Mouse (Mus musculus) cerebellum, adult 11 months (tissue): ENCODE data around the gene Smarcc1.
"Not testable (repeated sequence)": the region's sequence is repeated elsewhere in the genome, so short reads cannot be mapped to it uniquely, and the experiment has no call there.

Experiments used
- DNase-seq: peaks from one replicate; pipeline ENCODE4 v3.0.0; 2022

The Smarcc1 gene

DNA sequence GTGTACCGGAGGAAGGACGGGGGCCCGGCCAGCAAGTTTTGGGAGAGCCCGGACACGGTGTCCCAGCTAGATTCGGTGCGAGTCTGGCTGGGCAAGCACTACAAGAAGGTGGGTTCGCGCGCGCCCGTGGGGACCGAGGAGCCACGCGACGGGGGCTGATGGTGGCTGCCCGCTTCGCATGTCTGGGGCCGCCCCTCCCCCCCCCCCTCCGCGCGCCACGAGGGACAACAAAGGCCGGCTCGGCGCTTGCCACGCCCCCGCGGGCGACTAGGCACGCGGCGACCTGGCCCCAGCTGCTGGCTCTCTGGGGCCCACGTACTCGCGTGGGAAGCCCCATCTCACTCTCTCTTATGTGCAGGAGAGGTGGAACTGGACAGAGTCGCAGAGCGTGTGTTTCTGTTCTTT is 14.7 kb downstream of the Smarcc1 start:
- DNase-seq = no peak

GRCm38 (mm10) chr9:110132921-110133320 is 15.4 kb downstream of the Smarcc1 start:
- DNase-seq = no peak

GRCm38 (mm10) chr9:110134176-110134575 is 16.7 kb downstream of the Smarcc1 start:
- DNase-seq = no peak

DNA sequence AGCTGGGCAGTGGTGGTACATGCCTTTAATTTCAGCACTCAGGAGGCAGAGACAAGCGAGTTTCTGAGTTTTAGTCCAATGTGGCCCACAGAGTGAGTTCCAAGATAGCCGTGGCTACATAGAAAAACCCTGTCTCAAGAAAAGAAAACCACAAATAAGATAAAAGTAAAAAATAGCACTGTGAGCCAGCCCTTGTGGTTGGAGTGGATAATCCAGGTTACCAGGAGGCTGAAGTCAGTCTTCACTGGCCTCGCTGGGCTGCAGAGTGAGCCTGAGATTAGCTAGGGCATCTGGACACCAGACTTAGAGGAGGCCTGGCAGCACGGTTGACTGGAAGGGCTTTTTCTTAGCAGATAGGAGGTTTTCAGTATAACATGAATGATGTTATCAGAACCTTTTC is 21.6 kb downstream of the Smarcc1 start:
- DNase-seq = no peak

DNA sequence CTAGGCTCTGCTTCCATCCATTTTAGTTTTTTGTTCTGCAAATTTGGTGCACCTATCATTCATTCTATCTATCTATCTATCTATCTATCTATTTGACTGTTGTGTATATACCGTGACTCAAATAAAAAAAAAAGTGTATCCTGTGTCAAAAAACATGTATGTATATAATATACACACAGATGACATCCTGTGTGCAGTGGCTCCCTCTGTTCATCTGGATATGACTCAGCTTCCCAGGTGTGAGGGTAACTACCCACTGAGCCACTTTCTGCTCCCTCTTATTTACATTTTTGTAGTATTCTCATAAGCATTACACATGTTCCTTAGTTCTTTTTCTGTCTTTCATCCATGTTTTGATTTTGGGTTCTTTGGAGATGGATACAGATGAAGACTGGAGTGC is 24.6 kb downstream of the Smarcc1 start:
- no peak for DNase-seq

DNA sequence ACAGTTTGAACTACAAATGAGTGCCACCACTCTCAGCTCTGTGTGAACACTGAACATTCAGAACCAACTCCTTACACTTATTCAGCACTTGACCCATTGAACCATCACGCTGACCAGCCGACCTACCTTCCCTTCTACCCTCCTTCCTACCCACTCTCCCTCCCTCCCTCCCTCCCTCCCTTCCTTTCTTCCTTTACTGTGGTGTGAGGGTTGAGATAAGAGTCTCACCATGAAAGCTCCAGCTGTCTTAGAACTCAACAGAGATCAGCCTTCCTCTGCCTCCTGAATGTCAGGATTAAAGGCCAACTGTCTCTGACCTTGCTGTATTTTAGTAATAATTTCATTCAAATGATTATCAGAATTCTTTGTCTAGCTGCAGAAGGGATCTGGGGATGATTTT is 31.1 kb downstream of the Smarcc1 start:
- DNase-seq = no peak

DNA sequence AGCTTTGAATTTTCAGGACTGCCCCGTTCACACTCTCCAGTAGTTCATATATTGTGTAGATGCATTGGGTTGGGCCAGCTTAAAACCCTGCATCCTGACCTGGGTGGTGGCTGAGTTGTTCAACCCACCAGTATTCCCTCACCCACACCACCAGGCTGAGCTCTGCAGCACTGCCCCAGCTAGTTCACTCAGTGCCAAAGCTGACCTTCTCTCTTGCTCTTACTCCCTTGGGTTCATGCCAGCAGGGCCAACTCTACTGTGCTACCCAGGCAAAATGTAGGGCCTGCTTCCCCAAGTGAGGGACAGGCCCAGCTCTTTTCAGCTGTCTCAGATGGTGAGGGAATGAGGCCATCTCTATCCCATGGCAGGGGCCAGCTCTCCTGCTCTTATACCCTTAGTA is 41.5 kb downstream of the Smarcc1 start:
- no peak for DNase-seq

DNA sequence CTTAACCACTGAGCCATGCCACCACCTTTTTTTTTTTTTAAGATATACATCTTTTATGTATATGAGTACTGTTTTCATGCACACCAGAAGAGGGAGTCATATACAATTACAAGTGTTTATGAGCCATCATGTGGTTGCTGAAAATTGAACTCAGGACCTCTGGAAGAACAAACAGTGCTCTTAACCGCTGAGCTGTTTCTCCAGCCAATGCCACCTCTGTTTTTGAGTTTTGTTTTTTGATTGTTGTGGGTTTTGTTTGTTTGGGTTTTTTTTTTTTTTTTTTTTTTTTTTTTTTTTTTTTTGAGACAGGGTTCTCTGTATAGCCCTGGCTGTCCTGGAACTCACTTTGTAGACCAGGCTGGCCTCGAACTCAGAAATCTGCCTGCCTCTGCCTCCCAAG is 43.0 kb downstream of the Smarcc1 start:
- not testable (repeated sequence) for DNase-seq

DNA sequence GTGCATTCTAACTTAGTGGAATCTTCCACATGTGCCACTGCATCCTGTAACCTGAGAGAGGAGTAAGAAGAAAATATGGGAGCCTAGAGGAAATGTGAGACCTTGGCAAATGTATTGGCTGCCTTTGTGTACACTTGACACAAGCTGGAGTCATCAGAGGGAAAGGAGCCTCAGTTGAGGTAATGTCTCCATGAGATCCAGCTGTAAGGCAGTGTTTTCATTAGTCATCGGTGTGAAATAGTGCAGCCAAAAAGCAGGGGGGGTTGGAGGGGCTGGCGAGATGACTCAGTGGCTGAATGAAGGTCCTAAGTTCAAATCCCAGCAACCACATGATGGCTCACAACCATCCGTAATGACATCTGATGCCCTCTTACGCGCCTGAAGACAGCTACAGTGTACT is 44.9 kb downstream of the Smarcc1 start:
- DNase-seq = no peak

DNA sequence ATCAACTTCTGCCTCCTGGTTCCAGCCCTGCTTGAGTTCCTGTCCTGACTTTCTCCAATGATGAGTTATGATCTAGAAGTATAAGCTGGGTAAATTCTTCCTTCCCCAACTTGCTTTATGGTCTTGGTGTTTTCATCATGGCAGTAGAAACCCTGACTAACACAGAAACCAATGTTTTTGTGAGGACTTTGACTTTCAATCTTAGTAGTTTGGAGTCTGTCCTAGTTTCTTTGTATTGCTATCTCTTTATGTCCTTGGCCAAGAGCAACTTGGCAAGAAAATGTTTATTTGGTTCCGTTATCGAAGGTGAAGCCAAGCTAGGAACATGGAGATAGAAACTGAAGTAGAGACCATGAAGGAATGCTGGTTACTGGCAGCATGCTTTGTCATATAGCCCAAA is 45.6 kb downstream of the Smarcc1 start:
- DNase-seq = no peak

GRCm38 (mm10) chr9:110170858-110171257 is 53.4 kb downstream of the Smarcc1 start:
- no peak for DNase-seq

DNA sequence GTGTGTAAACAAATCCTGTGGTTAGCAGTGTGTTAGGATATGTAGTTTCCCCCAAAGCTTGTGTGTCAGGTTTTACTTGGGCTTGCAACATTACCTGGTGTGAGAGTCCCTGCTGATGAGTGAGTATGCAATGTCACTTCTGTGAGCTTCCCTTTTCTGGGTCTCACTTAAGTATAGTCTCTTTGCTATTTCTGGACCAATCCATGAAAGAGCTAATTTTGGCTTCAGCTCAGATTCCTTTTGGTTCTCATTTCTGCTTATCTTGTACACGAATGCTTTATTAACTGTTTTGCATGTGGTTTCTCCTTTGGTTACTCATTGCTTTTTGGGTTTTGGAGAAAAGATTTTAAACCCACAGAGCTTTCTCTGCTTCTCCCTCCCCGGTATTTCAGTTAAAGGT is 82.4 kb downstream of the Smarcc1 start:
- DNase-seq = no peak

DNA sequence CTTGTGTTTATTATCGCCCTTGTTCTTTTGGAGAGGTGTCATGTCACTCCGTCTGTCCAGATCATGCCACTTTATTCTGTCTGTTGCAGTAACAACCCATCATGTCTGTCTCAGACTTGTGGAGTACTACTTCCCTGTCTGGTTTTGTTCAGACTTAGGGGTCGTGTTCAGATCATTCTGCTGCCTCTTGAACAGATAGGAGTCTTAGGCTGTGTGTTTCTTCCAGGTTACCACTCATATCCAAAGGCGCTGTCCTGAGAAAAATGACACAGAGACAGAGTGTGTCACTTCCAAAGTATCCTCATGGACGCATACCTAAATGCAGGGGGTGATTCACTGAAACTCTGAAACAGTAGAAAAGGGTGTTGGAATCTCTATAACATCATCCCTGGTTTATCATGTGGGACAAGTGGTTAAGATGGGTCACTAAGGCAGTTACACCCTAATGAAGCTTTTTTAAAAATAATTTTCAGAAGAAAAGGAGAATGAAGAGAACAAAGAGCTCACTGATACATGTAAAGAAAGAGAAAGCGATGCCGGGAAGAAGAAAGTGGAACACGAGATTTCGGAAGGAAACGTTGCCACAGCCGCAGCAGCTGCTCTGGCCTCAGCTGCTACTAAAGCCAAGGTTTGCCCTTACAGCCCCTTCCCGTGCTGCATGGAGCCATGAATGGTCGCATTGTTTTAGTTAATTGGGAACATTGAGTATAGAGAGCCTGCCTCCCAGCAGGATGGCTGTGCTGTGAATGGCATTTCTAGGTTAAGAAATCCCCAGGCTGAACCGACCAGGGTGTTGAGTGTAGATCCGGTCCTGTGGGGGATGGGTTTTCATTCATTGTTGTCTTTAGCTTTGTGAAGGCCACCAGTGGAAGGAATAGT is 88.3 kb downstream of the Smarcc1 start:
- no peak for DNase-seq

GRCm38 (mm10) chr9:110206437-110206836 is 88.9 kb downstream of the Smarcc1 start:
- no peak for DNase-seq

DNA sequence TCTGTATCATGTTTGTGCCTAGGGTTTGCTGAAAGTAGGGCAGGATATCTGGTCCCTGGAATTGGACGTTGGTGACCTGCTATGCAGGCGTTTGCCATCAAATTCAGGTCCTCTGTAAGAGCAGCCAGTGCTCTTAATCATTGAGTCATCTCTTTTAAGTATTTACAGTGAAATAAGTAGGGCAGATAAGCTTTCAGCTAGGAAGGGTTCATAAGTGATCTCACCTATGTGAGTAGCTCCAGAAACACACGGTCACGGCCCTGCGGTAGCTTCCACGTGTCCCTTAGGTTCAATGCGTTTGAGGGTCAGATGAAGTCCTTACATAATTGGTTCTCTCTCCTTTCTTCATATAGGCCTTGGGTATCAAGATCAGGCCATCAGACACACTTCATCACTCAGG is 90.8 kb downstream of the Smarcc1 start:
- DNase-seq = no peak

GRCm38 (mm10) chr9:110208967-110209366 is 91.5 kb downstream of the Smarcc1 start:
- DNase-seq = no peak

DNA sequence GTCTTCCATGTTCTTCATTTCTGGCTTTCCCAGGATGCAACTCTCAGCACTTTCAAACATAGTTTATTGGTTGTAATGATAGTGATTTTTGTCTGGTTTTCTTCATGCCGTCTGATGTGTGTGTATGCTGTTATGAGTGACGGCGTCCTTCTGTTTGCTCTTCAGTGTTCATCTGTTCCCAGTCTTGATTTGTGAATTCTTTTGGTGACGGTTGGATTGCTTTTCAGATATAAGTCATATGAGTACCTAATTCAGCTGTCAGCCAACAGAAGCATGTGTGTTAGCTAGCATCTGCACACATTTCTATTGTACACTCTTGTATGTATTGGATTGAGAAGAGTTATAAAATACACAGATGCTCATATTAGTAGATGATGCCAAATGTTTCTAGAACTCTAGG is 106.8 kb downstream of the Smarcc1 start:
- no peak for DNase-seq

DNA sequence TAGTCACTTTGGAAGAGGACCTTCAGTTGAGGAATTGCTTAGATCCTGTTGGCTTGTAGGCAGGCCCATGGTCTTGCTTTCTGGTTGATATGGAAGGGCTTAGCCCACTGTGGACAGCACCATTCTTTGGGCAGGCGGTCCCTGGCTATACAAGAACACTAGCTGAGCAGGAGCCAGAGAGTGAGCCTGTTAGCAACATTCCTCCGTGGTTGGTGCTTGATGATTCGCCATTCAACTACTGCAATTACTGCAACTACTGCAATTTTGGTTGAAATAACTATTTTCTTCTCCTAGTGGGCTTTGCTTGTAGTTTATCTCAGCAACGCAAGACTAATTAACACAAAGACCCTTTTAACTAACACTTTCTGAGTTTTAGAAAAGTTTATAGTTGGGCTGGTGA is 108.7 kb downstream of the Smarcc1 start:
- no peak for DNase-seq

DNA sequence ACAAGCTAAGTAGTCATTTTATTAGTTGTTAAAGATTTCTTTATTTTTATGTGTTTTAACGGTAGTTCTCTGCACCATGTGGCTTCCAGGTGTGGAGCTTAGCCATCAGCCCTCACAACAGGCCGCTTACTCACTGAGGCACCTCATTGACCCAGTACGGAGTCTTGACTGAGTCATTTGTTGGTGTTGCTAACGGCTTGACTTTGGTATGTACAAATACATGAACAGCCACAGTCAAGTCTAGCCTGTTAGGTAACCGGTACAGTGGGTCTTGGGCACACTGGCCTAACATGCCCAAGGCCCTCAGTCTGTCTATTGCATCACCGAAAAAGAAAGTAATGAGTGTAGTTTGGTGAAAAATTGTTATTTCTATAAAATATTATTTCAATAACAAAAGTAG is 111.2 kb downstream of the Smarcc1 start:
- no peak for DNase-seq

DNA sequence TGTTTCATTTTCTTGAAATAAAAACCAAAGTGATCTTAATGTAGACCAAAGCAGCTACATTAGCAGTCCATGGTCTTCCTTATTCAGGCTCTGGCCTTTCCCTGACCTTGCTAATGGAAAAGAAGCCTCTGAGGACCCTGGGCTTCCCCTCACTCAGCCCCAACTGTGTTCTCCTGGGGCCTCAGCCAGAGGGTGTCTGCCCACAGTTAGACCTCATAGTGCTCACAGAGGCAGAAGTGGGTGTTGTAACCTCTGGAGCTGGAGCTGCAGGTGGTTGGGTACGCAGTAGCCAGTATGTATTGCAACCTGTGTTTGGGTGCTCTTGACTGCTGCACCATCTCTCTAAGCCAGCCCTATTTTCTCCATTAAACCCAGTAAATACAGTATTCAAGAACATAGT is 111.6 kb downstream of the Smarcc1 start:
- no peak for DNase-seq

GRCm38 (mm10) chr9:110229566-110230248 is 112.2 kb downstream of the Smarcc1 start:
- peak; percentile 41 for DNase-seq

GRCm38 (mm10) chr9:110230395-110231071 is 113.0 kb downstream of the Smarcc1 start:
- DNase-seq = peak; percentile 83

- no peak for DNase-seq
These were observed 117.5 kb downstream of the Smarcc1 start for GRCm38 (mm10) chr9:110234962-110235361.
